Mouse (Mus musculus) forebrain, postnatal 0 days (tissue): Measurements from ENCODE around the gene Tes. TPM values are rescaled to one million over a fixed set of nuclear protein-coding genes. Genes with fewer than 3 reads are reported as not detected.

Experiments
- ATAC-seq: fragments of 200-750 bp; cut with Nextera tagmentation; 2 replicates; pipeline ENCODE4 v1.8.0; 2017; ENCODE audit warnings: mild to moderate bottlenecking, moderate library complexity
- DNase-seq: peaks from one replicate; pipeline ENCODE4 v3.0.0-alpha.2; 2015
- H3K27ac ChIP-seq: fragments of 300-500 bp; sonication (generic); 2 replicates; pipeline ENCODE4 v1.5.1; 2014; ENCODE audit warnings: low read depth, mild to moderate bottlenecking, antibody characterized with exemption, low read length, moderate library complexity, mixed read lengths
- H3K27me3 ChIP-seq: fragments of 300-500 bp; sonication (generic); 2 replicates; pipeline ENCODE4 v1.6.1; 2014; ENCODE audit warnings: mild to moderate bottlenecking, low read length, mixed read lengths; ENCODE audit not compliant: insufficient read depth
- H3K36me3 ChIP-seq: fragments of 300-500 bp; sonication (generic); 2 replicates; pipeline ENCODE4 v1.6.1; 2014; ENCODE audit warnings: mild to moderate bottlenecking, moderate library complexity; ENCODE audit not compliant: insufficient read depth
- H3K4me1 ChIP-seq: fragments of 300-500 bp; sonication (generic); 2 replicates; pipeline ENCODE4 v1.6.1; 2014; ENCODE audit warnings: antibody characterized with exemption; ENCODE audit not compliant: insufficient read depth
- H3K4me2 ChIP-seq: fragments of 300-500 bp; sonication (generic); 2 replicates; pipeline ENCODE4 v1.6.1; 2014; ENCODE audit warnings: low read depth, mild to moderate bottlenecking, moderate library complexity
- H3K4me3 ChIP-seq: fragments of 300-500 bp; sonication (generic); 2 replicates; pipeline ENCODE4 v1.5.1; 2014; ENCODE audit warnings: low read depth, low read length, mixed read lengths
- H3K9ac ChIP-seq: fragments of 300-500 bp; sonication (generic); 2 replicates; pipeline ENCODE4 v1.6.1; 2014; ENCODE audit warnings: mild to moderate bottlenecking
- H3K9me3 ChIP-seq: fragments of 300-500 bp; sonication (generic); 2 replicates; pipeline ENCODE4 v1.6.1; 2016; ENCODE audit warnings: low read length
- CTCF ChIP-seq: sonication (generic); IDR thresholded peaks from 2 replicates; pipeline ENCODE4 v1.5.1; 2016; ENCODE audit warnings: antibody characterized with exemption, control low read depth, low read depth
- WGBS: fragments of 180-500 bp; shearing (Covaris S2); extraction: QIAGEN DNeasy Blood & Tissue Kit; methylation state at CpG from one replicate; pipeline ENCODE4 v1.1.7; 2014; 5-methylcytosine and 5-hydroxymethylcytosine counted together
- polyA plus RNA-seq: library from polyadenylated mRNA; unstranded; fragments of >200 nt; fragmentation: Nextera tagmentation; extraction: Ambion mirVana; gene quantifications from 2 replicates; pipeline ENCODE4 v1.2.1, GENCODE M21; 2015
- total RNA-seq: library from RNA; depleted of rRNA; stranded (reverse); fragments of >200 nt; gene quantifications from 2 replicates; pipeline ENCODE4 v1.2.3, GENCODE M21; 2014

Tes gene
- total and polyA plus RNA-seq, 2 experiments from 2014 or later = 22.0 to 31.8 TPM

GRCm38 (mm10) chr6:17099477-17100130, 34.7 kb downstream of the Tes start:
- 71% methylated on average over 25 of the region's 25 CpGs for WGBS
- ATAC-seq = no peak
- TF ChIP-seq CTCF = no peak
- Histone ChIP-seq H3K27me3 (no peaks in the 10 kb centered on the region), H3K4me1 (no peaks in the 10 kb centered on the region), H3K4me2 (no peak overlapping the region), H3K4me3 (no peak overlapping the region), H3K9me3 (no peaks in the 10 kb centered on the region), H3K27ac (no peak overlapping the region), H3K9ac (no peak overlapping the region), H3K36me3 (0 out of 2 replicates have a peak, but pooled peaks cover 4% of the 10 kb centered on the region)
- DNase-seq = no peak

- no peak overlapping the region for H3K9ac ChIP-seq
- ATAC-seq = peak; percentile 67
- DNase-seq = peak; percentile 86
Measured at GRCm38 (mm10) chr6:17105714-17106113, 40.8 kb downstream of the Tes start.

GRCm38 (mm10) chr6:17106493-17106892, 41.5 kb downstream of the Tes start:
- 91% methylated on average over 5 of the region's 5 CpGs for WGBS
- ATAC-seq (no peak), DNase-seq (no peak)
- Histone ChIP-seq H3K4me3 (no peak overlapping the region), H3K27ac (no peak overlapping the region), H3K36me3 (0 out of 2 replicates have a peak, but pooled peaks cover 4% of the 10 kb centered on the region), H3K9ac (no peak overlapping the region), H3K9me3 (no peaks in the 10 kb centered on the region), H3K4me1 (no peaks in the 10 kb centered on the region), H3K4me2 (no peak overlapping the region), H3K27me3 (no peaks in the 10 kb centered on the region)
- no peak for TF ChIP-seq CTCF

More at GRCm38 (mm10) chr6:17105714-17106113, 40.8 kb downstream of the Tes start:
- 0 out of 2 replicates have a peak, but pooled peaks cover 4% of the 10 kb centered on the region for H3K36me3 ChIP-seq
- no peak overlapping the region for H3K4me3 ChIP-seq
- TF ChIP-seq CTCF = peak; percentile 86
- no peaks in the 10 kb centered on the region for H3K9me3 ChIP-seq
- H3K27me3 ChIP-seq = no peaks in the 10 kb centered on the region
- no peak overlapping the region for H3K4me2 ChIP-seq
- no peak overlapping the region for H3K27ac ChIP-seq
- H3K4me1 ChIP-seq = no peaks in the 10 kb centered on the region

- DNase-seq (no peak), ATAC-seq (no peak)
- no peak overlapping the region for H3K27ac ChIP-seq
- H3K4me1 ChIP-seq = no peaks in the 10 kb centered on the region
- TF ChIP-seq CTCF = no peak
- 77% methylated on average over 4 of the region's 4 CpGs for WGBS
- no peak overlapping the region for H3K4me3 ChIP-seq
- H3K4me2 ChIP-seq = no peak overlapping the region
- H3K9ac ChIP-seq = no peak overlapping the region
- H3K36me3 ChIP-seq = 0 out of 2 replicates have a peak, but pooled peaks cover 4% of the 10 kb centered on the region
- no peaks in the 10 kb centered on the region for H3K27me3 ChIP-seq
- H3K9me3 ChIP-seq = no peaks in the 10 kb centered on the region
Measured at GRCm38 (mm10) chr6:17109204-17109603, 44.3 kb downstream of the Tes start.

- H3K4me3 ChIP-seq = no peak overlapping the region
- WGBS = 44% methylated on average over 6 of the region's 6 CpGs
- H3K4me2 ChIP-seq = no peak overlapping the region
- TF ChIP-seq CTCF = peak; percentile 43
- no peak overlapping the region for H3K9ac ChIP-seq
- no peaks in the 10 kb centered on the region for H3K4me1 ChIP-seq
- H3K36me3 ChIP-seq = no peaks in the 10 kb centered on the region
- no peak overlapping the region for H3K27ac ChIP-seq
- H3K27me3 ChIP-seq = no peaks in the 10 kb centered on the region
- ATAC-seq = peak; percentile 51; the same call in 1 of the 2 replicates
- no peaks in the 10 kb centered on the region for H3K9me3 ChIP-seq
- DNase-seq = peak; percentile 33
Measured at GRCm38 (mm10) chr6:17110564-17111100, 45.7 kb downstream of the Tes start.

- no peak overlapping the region for H3K4me2 ChIP-seq
- no peaks in the 10 kb centered on the region for H3K9me3 ChIP-seq
- WGBS = 94% methylated on average over 1 of the region's 1 CpGs
- ATAC-seq (no peak), DNase-seq (no peak)
- H3K27me3 ChIP-seq = no peaks in the 10 kb centered on the region
- H3K36me3 ChIP-seq = no peaks in the 10 kb centered on the region
- TF ChIP-seq CTCF = no peak
- no peak overlapping the region for H3K9ac ChIP-seq
- H3K4me3 ChIP-seq = no peak overlapping the region
- H3K27ac ChIP-seq = no peak overlapping the region
- H3K4me1 ChIP-seq = no peaks in the 10 kb centered on the region
Measured at GRCm38 (mm10) chr6:17112081-17112480, 47.1 kb downstream of the Tes start.

- Histone ChIP-seq H3K9ac (no peak overlapping the region), H3K36me3 (no peaks in the 10 kb centered on the region), H3K4me3 (no peak overlapping the region), H3K9me3 (no peaks in the 10 kb centered on the region), H3K4me1 (no peaks in the 10 kb centered on the region), H3K4me2 (no peak overlapping the region), H3K27me3 (no peaks in the 10 kb centered on the region), H3K27ac (no peak overlapping the region)
- WGBS = 54% methylated on average over 2 of the region's 2 CpGs
- peak; percentile 65 for ATAC-seq
- DNase-seq = peak; percentile 48
- TF ChIP-seq CTCF = no peak
Measured at GRCm38 (mm10) chr6:17112990-17113389, 48.0 kb downstream of the Tes start.
